Mouse (Mus musculus): Measurements from ENCODE around the gene Olfr658. TPM values are rescaled to one million over a fixed set of nuclear protein-coding genes. Genes with fewer than 3 reads are reported as not detected.

The Olfr658 gene
- total and polyA plus RNA-seq, 3 experiments: not detected

DNA sequence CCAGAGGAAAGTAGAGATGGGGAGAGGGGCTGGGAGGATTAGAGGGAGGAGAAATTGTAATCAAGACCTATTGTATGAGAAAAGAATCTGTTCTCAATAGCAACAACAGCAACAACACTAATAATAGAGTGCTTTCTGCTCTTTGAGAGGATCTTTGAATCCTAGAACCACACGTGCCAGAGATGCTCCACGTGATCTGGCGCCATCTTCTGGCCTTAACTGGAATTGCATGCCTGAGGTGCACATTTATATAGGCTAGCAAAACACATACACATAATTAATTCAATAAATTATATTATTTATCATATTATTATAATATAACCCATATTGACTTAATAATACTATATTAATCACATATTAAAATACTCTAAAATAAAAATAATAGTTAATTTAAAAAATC is 43.9 kb downstream of the Olfr658 start:
- H3K27me3 ChIP-seq (replicated peaks): no peaks in the 10 kb centered on the region
- in situ Hi-C loops (cut with MboI; ENCODE audit: low pct_ligation_motif_present, low pct_unique_long_range_greater_than_20kb, low sequenced_read_pairs) (no loop called here), dilution Hi-C loops (cut with MboI; ENCODE audit: extremely low pct_ligation_motif_present, extremely low pct_unique_long_range_greater_than_20kb, low sequenced_read_pairs) (no loop called here)
- no peak overlapping the region for H3K4me2 ChIP-seq (ENCODE audit: insufficient read depth, low read depth, poor library complexity, severe bottlenecking)
- H3K79me2 ChIP-seq (replicated peaks; ENCODE audit: control insufficient read depth, extremely low read depth, insufficient read depth, poor library complexity, severe bottlenecking): no peaks in the 10 kb centered on the region
- H3K9ac ChIP-seq (ENCODE audit: insufficient read depth, low read depth): no peak overlapping the region
- peak; percentile 84 for TF ChIP-seq MYC (IDR thresholded peaks at IDR 0.05; ENCODE audit: low read depth, low read length)
- peak; percentile 72 for TF ChIP-seq MAX (IDR thresholded peaks at IDR 0.05; ENCODE audit: low read length)
- TF ChIP-seq SIN3A (IDR thresholded peaks at IDR 0.05; ENCODE audit: low read length): no peak
- TF ChIP-seq BHLHE40 (IDR thresholded peaks at IDR 0.05; ENCODE audit: low read depth, low read length): peak; percentile 98
- no peak for TF ChIP-seq HCFC1 (IDR thresholded peaks at IDR 0.05; ENCODE audit: low read depth, low read length)
- TF ChIP-seq CTCF (conservative IDR thresholded peaks at IDR 0.05 in 1 of 2, IDR thresholded peaks at IDR 0.05 in 1 of 2; ENCODE audit: low read depth in 2 of 2, low read length in 2 of 2): peak; percentile 82 to 96
- peak; percentile 75 for TF ChIP-seq SMC3 (IDR thresholded peaks at IDR 0.05; ENCODE audit: low read depth, low read length)
- no peak for TF ChIP-seq ZKSCAN1 (IDR thresholded peaks at IDR 0.05; ENCODE audit: borderline replicate concordance, low read depth, low read length)
- peak; percentile 80 for TF ChIP-seq RAD21 (IDR thresholded peaks at IDR 0.05; ENCODE audit: low read depth, low read length)
- H3K4me1 ChIP-seq (ENCODE audit: control insufficient read depth in 1 of 2, insufficient read depth in 2 of 2): no peaks in the 10 kb centered on the region
- H3K4me3 ChIP-seq (replicated peaks in 1 of 3; ENCODE audit: low read depth in 2 of 3, low read length in 2 of 3, poor library complexity in 1 of 3): no peak overlapping the region
- H3K9me3 ChIP-seq (replicated peaks; ENCODE audit: low read length): no peaks in the 10 kb centered on the region
- no peaks in the 10 kb centered on the region for H3K36me3 ChIP-seq (replicated peaks in 1 of 2; ENCODE audit: control insufficient read depth in 1 of 2, insufficient read depth in 1 of 2, low read length in 1 of 2)
- no peak overlapping the region for H3K27ac ChIP-seq (ENCODE audit: insufficient read depth, low read depth)
- DNase-seq (ENCODE audit: extremely low read depth): peak; percentile 70

GRCm38 (mm10) chr7:104601679-104602078 is 45.4 kb downstream of the Olfr658 start, which contains the start of gene Olfr655:
Gene Olfr655, minus strand, starts transcription at chr7:104601779.
- Histone ChIP-seq H3K4me2 (ENCODE audit: insufficient read depth, low read depth, poor library complexity, severe bottlenecking) (no peak within 1 kb of the TSS), H3K36me3 (replicated peaks in 1 of 2; ENCODE audit: control insufficient read depth in 1 of 2, insufficient read depth in 1 of 2, low read length in 1 of 2) (no peaks in the 10 kb centered on the region), H3K27ac (ENCODE audit: insufficient read depth, low read depth) (no peak within 1 kb of the TSS), H3K4me3 (replicated peaks in 1 of 3; ENCODE audit: low read depth in 2 of 3, low read length in 2 of 3, poor library complexity in 1 of 3) (no peak within 1 kb of the TSS), H3K9me3 (replicated peaks; ENCODE audit: low read length) (no peaks in the 10 kb centered on the region), H3K27me3 (replicated peaks) (no peaks in the 10 kb centered on the region), H3K4me1 (ENCODE audit: control insufficient read depth in 1 of 2, insufficient read depth in 2 of 2) (no peaks in the 10 kb centered on the region; a peak in 1 of 4 replicates), H3K79me2 (replicated peaks; ENCODE audit: control insufficient read depth, extremely low read depth, insufficient read depth, poor library complexity, severe bottlenecking) (no peaks in the 10 kb centered on the region), H3K9ac (ENCODE audit: insufficient read depth, low read depth) (no peak within 1 kb of the TSS)
- no peak for TF ChIP-seq MAFK (IDR thresholded peaks at IDR 0.05; ENCODE audit: insufficient replicate concordance, low read length)
- no peak for TF ChIP-seq PAX5 (IDR thresholded peaks at IDR 0.05; ENCODE audit: low read length)
- TF ChIP-seq TBP (conservative IDR thresholded peaks at IDR 0.05; ENCODE audit: low read depth, low read length): no peak
- no peak for TF ChIP-seq MYC (IDR thresholded peaks at IDR 0.05; ENCODE audit: low read depth, low read length)
- no peak for TF ChIP-seq MAZ (IDR thresholded peaks at IDR 0.05; ENCODE audit: low read depth, low read length)
- no peak for TF ChIP-seq POLR2AphosphoS2 (IDR thresholded peaks at IDR 0.05; ENCODE audit: low read depth, low read length)
- DNase-seq (ENCODE audit: extremely low read depth): no peak
- in situ Hi-C loops (cut with MboI; ENCODE audit: low pct_ligation_motif_present, low pct_unique_long_range_greater_than_20kb, low sequenced_read_pairs): no loop called here
- dilution Hi-C loops (cut with MboI; ENCODE audit: extremely low pct_ligation_motif_present, extremely low pct_unique_long_range_greater_than_20kb, low sequenced_read_pairs): no loop called here

Other genes starting within 250 kb of the Olfr658 start
- not detected in 2 replicates for gene Trim30c, start 246.5 kb downstream of the Olfr658 start, total RNA-seq (2012; rRNA removed)
- gene Trim30c, start 246.5 kb downstream of the Olfr658 start, total RNA-seq (2014; rRNA removed): 0.12 TPM in 1 of 2 replicates, not detected in the other
- gene Trim30c, start 246.5 kb downstream of the Olfr658 start, polyA plus RNA-seq (2012; ENCODE audit: insufficient read length, low read depth): 0.18 TPM in 1 of 2 replicates, not detected in the other
- 14.1 and 17.1 TPM in 2 replicates for gene Trim30a, start 182.1 kb downstream of the Olfr658 start, total RNA-seq (2012; rRNA removed)
- gene Trim30a, start 182.1 kb downstream of the Olfr658 start, total RNA-seq (2014; rRNA removed): 41.6 and 48.3 TPM in 2 replicates
- gene Trim30a, start 182.1 kb downstream of the Olfr658 start, polyA plus RNA-seq (2012; ENCODE audit: insufficient read length, low read depth): 35.2 and 36.7 TPM in 2 replicates
- gene Trim30d, start 139.5 kb downstream of the Olfr658 start, total RNA-seq (2012; rRNA removed): 7.8 and 8.3 TPM in 2 replicates
- 17.3 and 20.0 TPM in 2 replicates for gene Trim30d, start 139.5 kb downstream of the Olfr658 start, total RNA-seq (2014; rRNA removed)
- 15.4 and 15.6 TPM in 2 replicates for gene Trim30d, start 139.5 kb downstream of the Olfr658 start, polyA plus RNA-seq (2012; ENCODE audit: insufficient read length, low read depth)
- not detected in 2 replicates for gene Olfr651, start 97.2 kb downstream of the Olfr658 start, total RNA-seq (2012; rRNA removed)
- not detected in 2 replicates for gene Olfr651, start 97.2 kb downstream of the Olfr658 start, total RNA-seq (2014; rRNA removed)
- gene Olfr651, start 97.2 kb downstream of the Olfr658 start, polyA plus RNA-seq (2012; ENCODE audit: insufficient read length, low read depth): not detected in 2 replicates
- not detected in 2 replicates for gene Olfr652, start 86.4 kb downstream of the Olfr658 start, total RNA-seq (2012; rRNA removed)
- not detected in 2 replicates for gene Olfr652, start 86.4 kb downstream of the Olfr658 start, total RNA-seq (2014; rRNA removed)
- gene Olfr652, start 86.4 kb downstream of the Olfr658 start, polyA plus RNA-seq (2012; ENCODE audit: insufficient read length, low read depth): not detected in 2 replicates
- not detected in 2 replicates for gene Olfr653, start 70.0 kb downstream of the Olfr658 start, total RNA-seq (2012; rRNA removed)
- not detected in 2 replicates for gene Olfr653, start 70.0 kb downstream of the Olfr658 start, total RNA-seq (2014; rRNA removed)
- not detected in 2 replicates for gene Olfr653, start 70.0 kb downstream of the Olfr658 start, polyA plus RNA-seq (2012; ENCODE audit: insufficient read length, low read depth)
- gene Olfr654, start 60.3 kb downstream of the Olfr658 start, total RNA-seq (2012; rRNA removed): not detected in 2 replicates
- gene Olfr654, start 60.3 kb downstream of the Olfr658 start, total RNA-seq (2014; rRNA removed): not detected in 2 replicates
- not detected in 2 replicates for gene Olfr654, start 60.3 kb downstream of the Olfr658 start, polyA plus RNA-seq (2012; ENCODE audit: insufficient read length, low read depth)
- gene Olfr655, start 45.5 kb downstream of the Olfr658 start, total RNA-seq (2012; rRNA removed): not detected in 2 replicates
- gene Olfr655, start 45.5 kb downstream of the Olfr658 start, total RNA-seq (2014; rRNA removed): not detected in 2 replicates
- 0.76 and 0.80 TPM in 2 replicates for gene Olfr655, start 45.5 kb downstream of the Olfr658 start, polyA plus RNA-seq (2012; ENCODE audit: insufficient read length, low read depth)
- gene Olfr656, start 33.4 kb downstream of the Olfr658 start, total RNA-seq (2012; rRNA removed): not detected in 2 replicates
- gene Olfr656, start 33.4 kb downstream of the Olfr658 start, total RNA-seq (2014; rRNA removed): not detected in 2 replicates
- not detected in 2 replicates for gene Olfr656, start 33.4 kb downstream of the Olfr658 start, polyA plus RNA-seq (2012; ENCODE audit: insufficient read length, low read depth)
- not detected in 2 replicates for gene Olfr657, start 22.5 kb downstream of the Olfr658 start, total RNA-seq (2012; rRNA removed)
- gene Olfr657, start 22.5 kb downstream of the Olfr658 start, total RNA-seq (2014; rRNA removed): not detected in 2 replicates
- gene Olfr657, start 22.5 kb downstream of the Olfr658 start, polyA plus RNA-seq (2012; ENCODE audit: insufficient read length, low read depth): not detected in 2 replicates
- gene Olfr659, start 19.4 kb upstream of the Olfr658 start, total RNA-seq (2012; rRNA removed): not detected in 2 replicates
- gene Olfr659, start 19.4 kb upstream of the Olfr658 start, total RNA-seq (2014; rRNA removed): not detected in 2 replicates
- not detected in 2 replicates for gene Olfr659, start 19.4 kb upstream of the Olfr658 start, polyA plus RNA-seq (2012; ENCODE audit: insufficient read length, low read depth)
- not detected in 2 replicates for gene Olfr661, start 39.2 kb upstream of the Olfr658 start, total RNA-seq (2012; rRNA removed)
- gene Olfr661, start 39.2 kb upstream of the Olfr658 start, total RNA-seq (2014; rRNA removed): not detected in 2 replicates
- not detected in 2 replicates for gene Olfr661, start 39.2 kb upstream of the Olfr658 start, polyA plus RNA-seq (2012; ENCODE audit: insufficient read length, low read depth)
- gene Usp17le, start 130.2 kb upstream of the Olfr658 start, total RNA-seq (2012; rRNA removed): 0.08 TPM in 1 of 2 replicates, not detected in the other
- gene Usp17le, start 130.2 kb upstream of the Olfr658 start, total RNA-seq (2014; rRNA removed): not detected in 2 replicates
- not detected in 2 replicates for gene Usp17le, start 130.2 kb upstream of the Olfr658 start, polyA plus RNA-seq (2012; ENCODE audit: insufficient read length, low read depth)
- not detected in 2 replicates for gene Usp17lb, start 195.3 kb upstream of the Olfr658 start, total RNA-seq (2012; rRNA removed)
- not detected in 2 replicates for gene Usp17lb, start 195.3 kb upstream of the Olfr658 start, total RNA-seq (2014; rRNA removed)
- not detected in 2 replicates for gene Usp17lb, start 195.3 kb upstream of the Olfr658 start, polyA plus RNA-seq (2012; ENCODE audit: insufficient read length, low read depth)
- gene Usp17la, start 209.7 kb upstream of the Olfr658 start, total RNA-seq (2012; rRNA removed): 0.13 and 0.17 TPM in 2 replicates
- gene Usp17la, start 209.7 kb upstream of the Olfr658 start, total RNA-seq (2014; rRNA removed): not detected in 2 replicates
- gene Usp17la, start 209.7 kb upstream of the Olfr658 start, polyA plus RNA-seq (2012; ENCODE audit: insufficient read length, low read depth): 0.10 and 0.11 TPM in 2 replicates
- not detected in 2 replicates for gene Olfr665, start 230.7 kb upstream of the Olfr658 start, total RNA-seq (2012; rRNA removed)
- gene Olfr665, start 230.7 kb upstream of the Olfr658 start, total RNA-seq (2014; rRNA removed): not detected in 2 replicates
- not detected in 2 replicates for gene Olfr665, start 230.7 kb upstream of the Olfr658 start, polyA plus RNA-seq (2012; ENCODE audit: insufficient read length, low read depth)
- not detected in 2 replicates for gene Olfr666, start 248.6 kb upstream of the Olfr658 start, total RNA-seq (2012; rRNA removed)
- not detected in 2 replicates for gene Olfr666, start 248.6 kb upstream of the Olfr658 start, total RNA-seq (2014; rRNA removed)
- not detected in 2 replicates for gene Olfr666, start 248.6 kb upstream of the Olfr658 start, polyA plus RNA-seq (2012; ENCODE audit: insufficient read length, low read depth)

Measured in CH12.LX (cell line).